Mouse (Mus musculus) embryonic fibroblast, embryonic 13.5 days (primary cell): ENCODE measurements around the gene Nenf.

Experiments used
- CTCF ChIP-seq: IDR thresholded peaks from 2 replicates; pipeline ENCODE4 v1.5.1; 2011; ENCODE audit warnings: mild to moderate bottlenecking, control low read depth, low read length, moderate library complexity, borderline replicate concordance; ENCODE audit not compliant: insufficient read depth
- POLR2A ChIP-seq: IDR thresholded peaks from 2 replicates; pipeline ENCODE4 v1.6.1; 2011; ENCODE audit warnings: low read depth, mild to moderate bottlenecking, control low read depth, low read length, moderate library complexity

GRCm38 (mm10) chr1:191268797-191269647 is 49.0 kb downstream of the Nenf start:
- TF ChIP-seq CTCF (no peak), POLR2A (no peak)
